Comparison of ENCODE assay signal across 19 mouse cellular contexts in genomic region chr8:70220911-70221310, GRCm38 (mm10). TPM values are rescaled to one million over a fixed set of nuclear protein-coding genes. Genes with fewer than 3 reads are reported as not detected.
DNase-seq lines count a peak whose midpoint lies in the region; ATAC-seq and TF ChIP-seq lines count a peak whose summit lies in the region.
"Had no signal": no experiment of that assay in that cellular context is flagged by ENCODE, and none has a peak within 500 bp of the region (broad histone marks: within the 10 kb centered on the region; RNA-seq: fewer than 3 reads in every experiment).

No protein-coding gene starts in this region.

- H3K4me1 ChIP-seq in heart, adult 2 months (ENCODE audit: control insufficient read depth, insufficient read depth, low read length) = peaks cover 16% of the 10 kb centered on the region
- no peaks in the 10 kb centered on the region for H3K4me1 ChIP-seq in kidney, embryonic 14.5 days (ENCODE audit: control insufficient read depth, insufficient read depth, low read length)
- H3K4me1 ChIP-seq in liver, postnatal 0 days (ENCODE audit: insufficient read depth) = peaks cover 10% of the 10 kb centered on the region
- H3K4me1 ChIP-seq: embryonic facial prominence, embryonic 15.5 days; midbrain, embryonic 12.5 days; neural tube, embryonic 12.5 days had no signal

- peak overlapping the region; percentile 30; the same call in 1 of the 2 replicates for H3K27ac ChIP-seq in heart, adult 2 months
- no peak overlapping the region for H3K27ac ChIP-seq in kidney, embryonic 14.5 days (ENCODE audit: low read depth, low read length)
- peak overlapping the region; percentile 87 for H3K27ac ChIP-seq in liver, postnatal 0 days (ENCODE audit: low read depth)
- H3K27ac ChIP-seq: embryonic facial prominence, embryonic 15.5 days; limb, embryonic 15.5 days; midbrain, embryonic 12.5 days; neural tube, embryonic 12.5 days; stomach, postnatal 0 days had no signal

- H3K4me2 ChIP-seq in kidney, embryonic 14.5 days (replicated peaks; ENCODE audit: low read depth, low read length) = no peak overlapping the region
- H3K4me2 ChIP-seq in liver, postnatal 0 days (ENCODE audit: low read depth, low read length) = no peak overlapping the region
- H3K4me2 ChIP-seq: embryonic facial prominence, embryonic 15.5 days; limb, embryonic 15.5 days; midbrain, embryonic 12.5 days; neural tube, embryonic 12.5 days had no signal

- intact Hi-C loops in heart, adult 2 months (cut with DNase I) = loop anchor here (5.0 kb wide), 2 partner anchors 44 to 134 kb away; no protein-coding TSS in a partner anchor

- ATAC-seq in kidney, embryonic 14.5 days (ENCODE audit: low FRiP score, low TSS enrichment) = no peak
- peak; percentile 30 for ATAC-seq in liver, postnatal 0 days
- ATAC-seq: activated CD4-positive, CD25-positive, alpha-beta regulatory T cell, adult 4 months; forebrain, embryonic 16.5 days; inflammation-experienced regulatory T-cells, adult 6 months; lung, postnatal 0 days; Patski had no signal

- TF ChIP-seq POLR2A in heart, adult 2 months (IDR thresholded peaks at IDR 0.05; ENCODE audit: insufficient read depth, low read depth, low read length) = no peak

- WGBS in heart, adult 2 months = 75% methylated on average over 3 of the region's 3 CpGs
- WGBS in kidney, embryonic 14.5 days = 96% methylated on average over 3 of the region's 3 CpGs
- WGBS in liver, postnatal 0 days (ENCODE audit: insufficient replicate concordance) = 74% methylated on average over 3 of the region's 3 CpGs

- no peaks in the 10 kb centered on the region for H3K79me2 ChIP-seq in heart, adult 2 months (replicated peaks; ENCODE audit: control insufficient read depth, insufficient read depth, low read length)

- H3K36me3 ChIP-seq in heart, adult 2 months (ENCODE audit: control insufficient read depth, insufficient read depth, low read length) = no peaks in the 10 kb centered on the region
- H3K36me3 ChIP-seq in kidney, embryonic 14.5 days (ENCODE audit: control insufficient read depth, insufficient read depth, low read length) = peaks cover 33% of the 10 kb centered on the region
- peaks cover 6% of the 10 kb centered on the region for H3K36me3 ChIP-seq in liver, postnatal 0 days (replicated peaks; ENCODE audit: insufficient read depth, low read length)

- no peak overlapping the region for H3K4me3 ChIP-seq in heart, adult 2 months
- H3K4me3 ChIP-seq in kidney, embryonic 14.5 days (ENCODE audit: low read length) = no peak overlapping the region
- no peak overlapping the region for H3K4me3 ChIP-seq in liver, postnatal 0 days (ENCODE audit: low read depth, low read length)
- H3K4me3 ChIP-seq: embryonic facial prominence, embryonic 15.5 days; limb, embryonic 15.5 days; midbrain, embryonic 12.5 days; neural tube, embryonic 12.5 days had no signal

- TF ChIP-seq EP300 in heart, adult 2 months (IDR thresholded peaks at IDR 0.05; ENCODE audit: insufficient read depth, low read depth, low read length) = no peak
- TF ChIP-seq EP300 in liver, postnatal 0 days (IDR thresholded peaks at IDR 0.05; ENCODE audit: low read depth) = no peak

- H3K27me3 ChIP-seq in heart, adult 2 months (ENCODE audit: control insufficient read depth, insufficient read depth, low read length) = no peaks in the 10 kb centered on the region
- no peaks in the 10 kb centered on the region for H3K27me3 ChIP-seq in kidney, embryonic 14.5 days (ENCODE audit: control insufficient read depth, insufficient read depth, low read length)
- no peaks in the 10 kb centered on the region for H3K27me3 ChIP-seq in liver, postnatal 0 days (ENCODE audit: insufficient read depth, low read length)
- H3K27me3 ChIP-seq: embryonic facial prominence, embryonic 15.5 days; limb, embryonic 15.5 days; midbrain, embryonic 12.5 days; neural tube, embryonic 12.5 days; Patski had no signal

- no peaks in the 10 kb centered on the region for H3K9me3 ChIP-seq in kidney, embryonic 14.5 days (ENCODE audit: control insufficient read depth, low read length)
- H3K9me3 ChIP-seq in liver, postnatal 0 days (ENCODE audit: low read length) = no peaks in the 10 kb centered on the region
- H3K9me3 ChIP-seq: embryonic facial prominence, embryonic 15.5 days; limb, embryonic 15.5 days; midbrain, embryonic 12.5 days; neural tube, embryonic 12.5 days had no signal

- H3K9ac ChIP-seq in heart, adult 2 months (ENCODE audit: low read depth, low read length) = no peak overlapping the region
- 0 out of 2 replicates have a peak overlapping the region, but pooled peaks have one; percentile 18 for H3K9ac ChIP-seq in kidney, embryonic 14.5 days (ENCODE audit: low read depth, low read length)
- H3K9ac ChIP-seq in liver, postnatal 0 days (replicated peaks) = no peak overlapping the region
- H3K9ac ChIP-seq: embryonic facial prominence, embryonic 15.5 days; limb, embryonic 15.5 days; midbrain, embryonic 12.5 days; neural tube, embryonic 12.5 days had no signal

- no peak for TF ChIP-seq CTCF in heart, adult 2 months (IDR thresholded peaks at IDR 0.05)
- TF ChIP-seq CTCF in liver, postnatal 0 days (IDR thresholded peaks at IDR 0.05; ENCODE audit: low read depth) = no peak

- peak in 1 of 2 experiments; percentile 25 for DNase-seq in heart, adult 2 months
- no peak for DNase-seq in heart, adult 8-10 months (ENCODE audit: low spot score)
- DNase-seq in kidney, postnatal 14 days = no peak
- DNase-seq in adipocyte (ENCODE audit: low spot score) = peak; percentile 78
- DNase-seq in liver, postnatal 0 days = no peak
- DNase-seq in T-cell, adult 2 months (ENCODE audit: low spot score) = no peak
- DNase-seq: right cerebral cortex, adult 18-20 months had no signal

RNA-seq across cellular contexts. Expression of gene Slc25a42, which starts 8.8 kb away (rescaled TPM):
- 10 to 100 TPM; 49.6 to 51.6 TPM for total RNA-seq in heart, adult 2 months (2021)
- polyA plus RNA-seq in heart, adult 2 months (2012; rRNA removed) = 111 and 128 TPM in 2 replicates
- total RNA-seq in heart, adult 8-10 months (2022) = 10 to 100 TPM; 43.7 to 67.9 (median 57.0) TPM
- polyA plus RNA-seq in kidney, embryonic 14.5 days (2014; fragmentation: Nextera tagmentation; extraction: Ambion mirVana) = 2.1 and 3.0 TPM in 2 replicates
- polyA plus RNA-seq in liver, postnatal 0 days (2015; fragmentation: Nextera tagmentation; extraction: Ambion mirVana) = 18.5 and 19.2 TPM in 2 replicates
- total RNA-seq: monocyte, adult 5-6 weeks had no signal

RNA-seq across cellular contexts. Expression of gene Sugp2, which starts 13.1 kb away (rescaled TPM):
- total RNA-seq in heart, adult 2 months (2021) = 10 to 100 TPM; 34.3 to 38.0 TPM
- polyA plus RNA-seq in heart, adult 2 months (2012; rRNA removed) = 27.8 and 31.4 TPM in 2 replicates
- 10 to 100 TPM; 39.4 to 47.4 (median 41.7) TPM for total RNA-seq in heart, adult 8-10 months (2022)
- polyA plus RNA-seq in kidney, embryonic 14.5 days (2014; fragmentation: Nextera tagmentation; extraction: Ambion mirVana) = 23.7 and 33.0 TPM in 2 replicates
- polyA plus RNA-seq in liver, postnatal 0 days (2015; fragmentation: Nextera tagmentation; extraction: Ambion mirVana) = 7.3 and 8.3 TPM in 2 replicates

RNA-seq across cellular contexts. Expression of gene Armc6, which starts 13.4 kb away (rescaled TPM):
- 1 to 10 TPM; 7.0 to 8.4 TPM for total RNA-seq in heart, adult 2 months (2021)
- polyA plus RNA-seq in heart, adult 2 months (2012; rRNA removed) = 9.4 and 16.0 TPM in 2 replicates
- total RNA-seq in heart, adult 8-10 months (2022) = 1 to 10 TPM; 6.8 to 9.0 (median 7.4) TPM
- polyA plus RNA-seq in kidney, embryonic 14.5 days (2014; fragmentation: Nextera tagmentation; extraction: Ambion mirVana) = 23.2 and 24.8 TPM in 2 replicates
- 5.3 and 6.3 TPM in 2 replicates for polyA plus RNA-seq in liver, postnatal 0 days (2015; fragmentation: Nextera tagmentation; extraction: Ambion mirVana)

RNA-seq across cellular contexts. Expression of gene Tmem161a, which starts 48.8 kb away (rescaled TPM):
- 100 to 1,000 TPM in 1 of 2 experiments, 10 to 100 TPM in 1; 93.6 to 108 TPM for total RNA-seq in heart, adult 2 months (2021)
- 134 and 145 TPM in 2 replicates for polyA plus RNA-seq in heart, adult 2 months (2012; rRNA removed)
- 100 to 1,000 TPM in 3 of 4 experiments, 10 to 100 TPM in 1; 93.6 to 114 (median 106) TPM for total RNA-seq in heart, adult 8-10 months (2022)
- 43.6 and 47.5 TPM in 2 replicates for polyA plus RNA-seq in kidney, embryonic 14.5 days (2014; fragmentation: Nextera tagmentation; extraction: Ambion mirVana)
- 17.3 and 20.2 TPM in 2 replicates for polyA plus RNA-seq in liver, postnatal 0 days (2015; fragmentation: Nextera tagmentation; extraction: Ambion mirVana)
